Mouse (Mus musculus): ENCODE data around the gene Ppp2r5e. TPM values are rescaled to one million over a fixed set of nuclear protein-coding genes. Genes with fewer than 3 reads are reported as not detected.
"Not testable (repeated sequence)": the region's sequence is repeated elsewhere in the genome, so short reads cannot be mapped to it uniquely, and the experiment has no call there.

The Ppp2r5e gene
- polyA plus RNA-seq, 1 experiment from 2014 or later: 21.3 TPM

- peaks cover 31% of the 10 kb centered on the region for H3K36me3 ChIP-seq
- no peak for ATAC-seq (ENCODE audit: low FRiP score, low read depth)
- whole genome bisulfite sequencing: 81% methylated on average over 6 of the region's 6 CpGs
Measured at GRCm38 (mm10) chr12:75449475-75449966, 146.5 kb downstream of the Ppp2r5e start.

GRCm38 (mm10) chr12:75448921-75449320, 147.1 kb downstream of the Ppp2r5e start:
- no peaks in the 10 kb centered on the region for H3K27me3 ChIP-seq (replicated peaks)
- WGBS: 82% methylated on average over 5 of the region's 5 CpGs
- no peak for ATAC-seq (ENCODE audit: low FRiP score, low read depth)
- H3K9ac ChIP-seq: no peak overlapping the region
- no peak overlapping the region for H3K27ac ChIP-seq
- no peaks in the 10 kb centered on the region for H3K9me3 ChIP-seq
- no peaks in the 10 kb centered on the region for H3K4me1 ChIP-seq
- H3K4me2 ChIP-seq (replicated peaks): no peak overlapping the region
- peaks cover 31% of the 10 kb centered on the region for H3K36me3 ChIP-seq
- no peak overlapping the region for H3K4me3 ChIP-seq

More at GRCm38 (mm10) chr12:75449475-75449966, 146.5 kb downstream of the Ppp2r5e start:
- Histone ChIP-seq H3K27ac (no peak overlapping the region), H3K4me1 (no peaks in the 10 kb centered on the region), H3K9ac (no peak overlapping the region), H3K4me3 (no peak overlapping the region), H3K9me3 (no peaks in the 10 kb centered on the region), H3K4me2 (replicated peaks) (no peak overlapping the region), H3K27me3 (replicated peaks) (no peaks in the 10 kb centered on the region)

GRCm38 (mm10) chr12:75446245-75446644, 149.8 kb downstream of the Ppp2r5e start:
- Histone ChIP-seq H3K4me1 (no peaks in the 10 kb centered on the region), H3K27ac (no peak overlapping the region)

GRCm38 (mm10) chr12:75432400-75432799, 163.6 kb downstream of the Ppp2r5e start:
- H3K9me3 ChIP-seq; H3K36me3 ChIP-seq; ATAC-seq (ENCODE audit: low FRiP score, low read depth); H3K9ac ChIP-seq; H3K27me3 ChIP-seq (replicated peaks); H3K4me2 ChIP-seq (replicated peaks); H3K4me3 ChIP-seq; H3K27ac ChIP-seq; H3K4me1 ChIP-seq: not testable (repeated sequence)
- 82% methylated on average over 6 of the region's 6 CpGs for WGBS

More at GRCm38 (mm10) chr12:75446245-75446644, 149.8 kb downstream of the Ppp2r5e start:
- H3K36me3 ChIP-seq: peaks cover 11% of the 10 kb centered on the region
- H3K4me2 ChIP-seq (replicated peaks): no peak overlapping the region
- WGBS: 94% methylated on average over 7 of the region's 7 CpGs
- no peak overlapping the region for H3K4me3 ChIP-seq
- ATAC-seq (ENCODE audit: low FRiP score, low read depth): no peak
- H3K9me3 ChIP-seq: no peaks in the 10 kb centered on the region
- H3K27me3 ChIP-seq (replicated peaks): no peaks in the 10 kb centered on the region
- H3K9ac ChIP-seq: no peak overlapping the region

- Histone ChIP-seq H3K9me3 (peaks cover 5% of the 10 kb centered on the region; the same call in 1 of the 2 replicates), H3K9ac (no peak overlapping the region), H3K4me2 (replicated peaks) (no peak overlapping the region), H3K27me3 (replicated peaks) (no peaks in the 10 kb centered on the region), H3K36me3 (no peaks in the 10 kb centered on the region), H3K4me1 (no peaks in the 10 kb centered on the region), H3K4me3 (no peak overlapping the region), H3K27ac (no peak overlapping the region)
- ATAC-seq (ENCODE audit: low FRiP score, low read depth): no peak
- WGBS: 92% methylated on average over 1 of the region's 1 CpGs
Measured at GRCm38 (mm10) chr12:75429685-75430396, 166.2 kb downstream of the Ppp2r5e start.

- Histone ChIP-seq H3K36me3 (no peaks in the 10 kb centered on the region), H3K4me2 (replicated peaks) (no peak overlapping the region), H3K9ac (no peak overlapping the region), H3K4me1 (no peaks in the 10 kb centered on the region), H3K27me3 (replicated peaks) (no peaks in the 10 kb centered on the region), H3K9me3 (peaks cover 5% of the 10 kb centered on the region; the same call in 1 of the 2 replicates), H3K27ac (no peak overlapping the region), H3K4me3 (no peak overlapping the region)
- WGBS: 88% methylated on average over 6 of the region's 6 CpGs
- no peak for ATAC-seq (ENCODE audit: low FRiP score, low read depth)
Measured at GRCm38 (mm10) chr12:75428719-75429118, 167.3 kb downstream of the Ppp2r5e start.

GRCm38 (mm10) chr12:75425882-75426281, 170.2 kb downstream of the Ppp2r5e start:
- no peak overlapping the region for H3K4me2 ChIP-seq (replicated peaks)
- H3K9ac ChIP-seq: no peak overlapping the region
- H3K27ac ChIP-seq: no peak overlapping the region
- no peaks in the 10 kb centered on the region for H3K27me3 ChIP-seq (replicated peaks)
- no peaks in the 10 kb centered on the region for H3K9me3 ChIP-seq
- ATAC-seq (ENCODE audit: low FRiP score, low read depth): no peak
- no peaks in the 10 kb centered on the region for H3K36me3 ChIP-seq
- 89% methylated on average over 7 of the region's 7 CpGs for WGBS
- no peak overlapping the region for H3K4me3 ChIP-seq
- H3K4me1 ChIP-seq: no peaks in the 10 kb centered on the region

GRCm38 (mm10) chr12:75424817-75425216, 171.2 kb downstream of the Ppp2r5e start:
- Histone ChIP-seq H3K36me3 (no peaks in the 10 kb centered on the region), H3K9me3 (no peaks in the 10 kb centered on the region), H3K4me1 (no peaks in the 10 kb centered on the region), H3K4me3 (no peak overlapping the region), H3K9ac (no peak overlapping the region), H3K4me2 (replicated peaks) (no peak overlapping the region), H3K27ac (no peak overlapping the region), H3K27me3 (replicated peaks) (no peaks in the 10 kb centered on the region)
- WGBS: 92% methylated on average over 4 of the region's 4 CpGs
- ATAC-seq (ENCODE audit: low FRiP score, low read depth): no peak

GRCm38 (mm10) chr12:75424359-75424758, 171.7 kb downstream of the Ppp2r5e start:
- Histone ChIP-seq H3K4me2 (replicated peaks) (no peak overlapping the region), H3K36me3 (no peaks in the 10 kb centered on the region), H3K27me3 (replicated peaks) (no peaks in the 10 kb centered on the region), H3K27ac (no peak overlapping the region), H3K4me1 (no peaks in the 10 kb centered on the region), H3K4me3 (no peak overlapping the region), H3K9ac (no peak overlapping the region), H3K9me3 (no peaks in the 10 kb centered on the region)
- no peak for ATAC-seq (ENCODE audit: low FRiP score, low read depth)
- WGBS: 53% methylated on average over 7 of the region's 7 CpGs

GRCm38 (mm10) chr12:75416681-75417080, 179.4 kb downstream of the Ppp2r5e start, which contains the start of gene Gphb5:
Gphb5 (minus strand) TSS chr12:75416781.
- H3K9ac ChIP-seq: no peak within 1 kb of the TSS
- no peaks in the 10 kb centered on the region for H3K9me3 ChIP-seq
- no peak within 1 kb of the TSS for H3K4me3 ChIP-seq
- ATAC-seq (ENCODE audit: low FRiP score, low read depth): no peak
- H3K27ac ChIP-seq: no peak within 1 kb of the TSS
- WGBS: 90% methylated on average over 4 of the region's 4 CpGs
- H3K4me2 ChIP-seq (replicated peaks): no peak within 1 kb of the TSS
- H3K27me3 ChIP-seq (replicated peaks): no peaks in the 10 kb centered on the region
- no peaks in the 10 kb centered on the region for H3K4me1 ChIP-seq
- no peaks in the 10 kb centered on the region for H3K36me3 ChIP-seq

- WGBS: 71% methylated on average over 6 of the region's 6 CpGs
- Histone ChIP-seq H3K9ac (no peak overlapping the region), H3K27me3 (replicated peaks) (no peaks in the 10 kb centered on the region), H3K27ac (no peak overlapping the region), H3K4me3 (no peak overlapping the region), H3K9me3 (no peaks in the 10 kb centered on the region), H3K4me2 (replicated peaks) (no peak overlapping the region), H3K4me1 (no peaks in the 10 kb centered on the region), H3K36me3 (no peaks in the 10 kb centered on the region)
- ATAC-seq (ENCODE audit: low FRiP score, low read depth): no peak
Measured at GRCm38 (mm10) chr12:75414991-75415390, 181.1 kb downstream of the Ppp2r5e start.

GRCm38 (mm10) chr12:75412964-75413363, 183.1 kb downstream of the Ppp2r5e start:
- ATAC-seq (ENCODE audit: low FRiP score, low read depth): no peak
- 86% methylated on average over 9 of the region's 9 CpGs for WGBS

More at GRCm38 (mm10) chr12:75412964-75413363, 183.1 kb downstream of the Ppp2r5e start:
- Histone ChIP-seq H3K27ac (no peak overlapping the region), H3K4me3 (no peak overlapping the region), H3K9ac (no peak overlapping the region), H3K4me2 (replicated peaks) (no peak overlapping the region), H3K4me1 (no peaks in the 10 kb centered on the region), H3K36me3 (no peaks in the 10 kb centered on the region), H3K27me3 (replicated peaks) (no peaks in the 10 kb centered on the region), H3K9me3 (no peaks in the 10 kb centered on the region)
